Mouse (Mus musculus) left cerebral cortex, postnatal 4 days (tissue): Measurements from ENCODE around the gene Txlna. TPM values are rescaled to one million over a fixed set of nuclear protein-coding genes. Genes with fewer than 3 reads are reported as not detected.
A peak's percentile ranks its signal among the peaks of the same experiment; 100 is the strongest.

ENCODE experiments used
- DNase-seq: peaks from one replicate; pipeline ENCODE4 v3.0.0-alpha.2; 2022
- intact Hi-C: fragments of 180-260 bp; cut with DNase I; formaldehyde crosslinking; loops from one replicate; pipeline ENCODE4 v1.15.1; 2025
- total RNA-seq, 2 experiments: library from RNA; stranded (reverse); gene quantifications; 2 replicates each; pipeline ENCODE4 v1.2.3; 2021

Gene Txlna
- total RNA-seq, 2 experiments from 2014 or later: 39.7 to 44.7 TPM

DNA sequence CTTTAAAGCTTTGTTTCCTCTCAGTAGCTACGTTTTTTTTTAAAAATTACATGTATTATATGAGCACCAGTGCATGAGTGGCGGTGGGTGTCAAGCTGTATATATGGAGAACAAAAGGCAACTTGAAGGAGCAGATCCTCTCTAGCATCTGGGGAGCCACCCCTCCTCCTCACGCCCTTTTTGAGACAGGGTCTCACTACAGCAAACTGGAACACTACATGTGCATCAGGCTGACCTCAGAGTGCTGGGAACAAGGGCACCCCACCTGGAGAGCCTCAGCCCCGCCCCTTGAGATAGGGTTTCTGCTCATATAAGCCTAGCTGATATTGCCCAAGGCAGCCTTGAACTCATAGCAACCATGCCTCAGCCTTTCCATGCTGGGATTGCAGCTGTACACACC lies 15.4 kb downstream of the Txlna start:
- intact Hi-C loops: no loop called here
- DNase-seq: no peak

DNA sequence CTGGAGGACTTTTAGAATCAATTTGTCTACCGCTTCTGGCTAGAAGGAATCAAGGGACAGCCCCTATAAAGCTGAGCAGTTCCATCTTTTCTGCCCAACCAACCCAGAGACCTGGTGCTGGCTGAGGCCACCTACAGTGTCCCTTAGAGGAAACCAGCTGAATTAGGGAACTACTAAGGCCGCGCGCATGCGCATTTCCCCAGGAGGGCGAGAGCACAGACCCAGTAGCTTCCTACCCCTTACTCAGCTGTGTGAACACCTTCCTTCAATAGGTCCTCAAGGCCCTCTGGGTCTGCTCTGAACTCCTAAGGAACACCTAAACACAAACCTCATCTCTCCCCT lies 15.9 kb downstream of the Txlna start:
- peak; percentile 58 for DNase-seq
- intact Hi-C loops: no loop called here

GRCm38 (mm10) chr4:129624281-129625028 lies 16.4 kb downstream of the Txlna start:
- intact Hi-C loops: no loop called here
- DNase-seq: peak; percentile 89

- no peak for DNase-seq
- intact Hi-C loops: no loop called here
Observed at GRCm38 (mm10) chr4:129623681-129624091, 17.2 kb downstream of the Txlna start, which contains the start of gene Ccdc28b. TSS of gene Ccdc28b (minus strand) at chr4:129623947.

- no peak for DNase-seq
- intact Hi-C loops: no loop called here
Observed at GRCm38 (mm10) chr4:129622803-129623535, 17.9 kb downstream of the Txlna start.

GRCm38 (mm10) chr4:129622120-129622802 lies 18.6 kb downstream of the Txlna start:
- no peak for DNase-seq

GRCm38 (mm10) chr4:129621283-129621841 lies 19.5 kb downstream of the Txlna start:
- no peak for DNase-seq
- intact Hi-C loops: no loop called here

More at GRCm38 (mm10) chr4:129622120-129622802, 18.6 kb downstream of the Txlna start:
- intact Hi-C loops: no loop called here

DNA sequence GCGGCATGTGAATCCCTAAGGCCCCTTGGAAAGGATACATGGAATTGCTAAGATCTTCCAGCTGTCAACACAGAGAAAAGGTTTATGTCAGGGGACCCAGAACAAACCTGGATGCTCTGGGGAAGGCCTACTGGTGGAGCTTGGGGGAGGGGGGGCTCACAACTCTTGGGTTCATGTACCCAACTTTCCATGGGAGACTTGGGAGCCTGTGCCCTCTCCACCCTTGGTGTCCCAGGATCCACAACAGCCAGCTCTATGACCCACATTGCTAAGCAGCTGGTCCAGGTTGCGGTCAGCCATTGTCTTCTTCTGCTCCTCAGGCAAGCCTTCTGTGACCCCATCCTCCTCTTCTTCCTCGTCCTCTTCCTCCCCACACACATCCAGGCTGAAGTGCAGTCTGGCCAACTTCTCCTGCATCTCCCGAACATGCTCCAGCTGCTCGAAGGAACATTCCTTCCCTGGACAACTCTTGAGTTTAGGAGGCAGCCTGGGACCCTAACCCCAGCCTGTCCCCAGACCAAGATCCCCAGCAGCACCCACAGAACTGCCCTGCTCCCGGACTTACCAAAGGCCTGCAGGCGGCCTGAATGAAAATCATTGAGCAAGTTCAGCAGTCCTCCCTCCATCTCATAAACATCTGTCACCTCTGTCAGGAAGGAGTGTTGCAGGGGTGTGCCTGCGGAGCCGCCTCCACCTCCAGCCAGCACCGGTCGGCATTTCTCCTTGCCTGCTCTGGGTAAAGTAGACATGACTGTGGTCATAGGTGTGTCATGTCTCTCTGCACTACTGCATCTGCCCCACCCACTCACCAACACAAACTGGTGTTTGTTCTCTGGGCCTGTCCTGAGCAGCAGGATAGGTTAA lies 20.2 kb downstream of the Txlna start:
- DNase-seq: no peak
- intact Hi-C loops: no loop called here

GRCm38 (mm10) chr4:129618786-129619691 lies 21.8 kb downstream of the Txlna start, which contains the start of gene Iqcc:
TSS of gene Iqcc (minus strand) at chr4:129619099.
- intact Hi-C loops: no loop called here

GRCm38 (mm10) chr4:129618031-129618430 lies 22.8 kb downstream of the Txlna start:
- DNase-seq: no peak
- intact Hi-C loops: no loop called here

More at GRCm38 (mm10) chr4:129618786-129619691, 21.8 kb downstream of the Txlna start, which contains the start of gene Iqcc:
- DNase-seq: peak; percentile 97

DNA sequence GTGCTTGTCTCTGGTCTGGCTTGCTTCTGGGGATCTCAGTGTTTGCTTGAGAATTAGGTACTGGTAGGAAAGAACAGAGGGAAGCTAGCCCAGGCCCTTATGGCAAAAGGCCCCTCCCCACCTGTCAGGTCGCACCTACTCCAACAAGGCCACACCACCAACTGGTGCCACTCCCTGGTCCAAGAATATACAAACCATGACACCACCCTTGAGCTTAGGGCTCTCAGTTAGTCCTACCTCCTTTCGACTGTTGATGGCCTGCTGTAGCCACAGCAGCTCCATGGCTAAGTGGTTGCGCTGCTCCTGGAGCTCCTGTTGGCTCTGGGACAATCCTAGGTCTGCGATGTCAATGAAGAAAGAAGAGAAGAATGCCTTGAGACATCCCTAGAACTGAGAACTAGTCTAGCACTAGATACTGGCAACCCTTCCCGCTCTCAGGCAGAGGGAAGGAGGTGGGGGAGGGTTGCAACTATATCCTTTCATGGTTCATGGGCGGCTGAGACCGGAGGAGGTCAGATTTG lies 23.7 kb downstream of the Txlna start:
- intact Hi-C loops: no loop called here
- no peak for DNase-seq

DNA sequence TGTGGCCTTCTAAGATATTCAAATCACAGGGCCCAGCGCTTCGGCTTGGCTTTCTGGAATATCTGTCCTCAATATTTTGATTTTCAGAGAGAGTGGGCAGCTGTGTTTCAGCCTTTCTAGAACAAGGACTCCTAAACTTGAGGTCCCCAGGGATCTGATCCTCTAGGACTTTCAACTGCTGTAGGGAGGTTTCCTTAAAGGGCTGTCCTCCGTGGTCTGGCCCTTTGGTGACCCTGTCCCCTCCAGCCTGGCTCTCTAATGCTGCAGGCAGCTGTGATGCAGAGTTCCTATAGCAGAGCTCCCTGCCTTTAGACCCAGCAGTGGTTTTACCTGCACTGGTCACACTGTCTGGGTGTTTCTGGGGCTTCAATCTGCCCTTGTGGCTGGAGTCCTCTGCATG lies 24.2 kb downstream of the Txlna start:
- intact Hi-C loops: no loop called here
- DNase-seq: no peak

- intact Hi-C loops: no loop called here
- no peak for DNase-seq
Observed at GRCm38 (mm10) chr4:129615801-129616290, 25.0 kb downstream of the Txlna start.

DNA sequence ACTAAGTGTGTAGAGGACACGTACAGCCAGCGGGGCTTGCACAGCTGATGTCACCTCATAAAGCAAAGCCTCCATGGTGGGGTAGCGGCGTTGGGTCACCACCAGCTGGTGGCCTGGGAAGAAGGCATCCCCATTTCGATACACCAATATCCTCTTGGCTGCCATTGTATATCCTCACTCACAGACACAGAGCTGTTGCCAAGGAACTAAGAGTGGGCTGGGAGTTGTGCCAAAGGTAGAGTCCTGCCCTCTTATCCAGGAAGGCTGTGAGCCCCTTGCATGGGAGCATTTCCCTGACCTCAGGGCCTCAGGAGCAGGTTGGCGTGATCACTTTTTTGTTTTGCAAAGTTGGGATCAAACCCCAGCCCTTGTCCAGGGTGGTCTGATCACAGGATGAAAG lies 26.8 kb downstream of the Txlna start, which contains the start of gene Dcdc2b:
Gene Dcdc2b, minus strand, starts transcription at position 165 of the 400 bp plus-strand sequence.
- no peak for DNase-seq
- intact Hi-C loops: no loop called here

GRCm38 (mm10) chr4:129610472-129610871 lies 30.4 kb downstream of the Txlna start:
- intact Hi-C loops: no loop called here
- no peak for DNase-seq

DNA sequence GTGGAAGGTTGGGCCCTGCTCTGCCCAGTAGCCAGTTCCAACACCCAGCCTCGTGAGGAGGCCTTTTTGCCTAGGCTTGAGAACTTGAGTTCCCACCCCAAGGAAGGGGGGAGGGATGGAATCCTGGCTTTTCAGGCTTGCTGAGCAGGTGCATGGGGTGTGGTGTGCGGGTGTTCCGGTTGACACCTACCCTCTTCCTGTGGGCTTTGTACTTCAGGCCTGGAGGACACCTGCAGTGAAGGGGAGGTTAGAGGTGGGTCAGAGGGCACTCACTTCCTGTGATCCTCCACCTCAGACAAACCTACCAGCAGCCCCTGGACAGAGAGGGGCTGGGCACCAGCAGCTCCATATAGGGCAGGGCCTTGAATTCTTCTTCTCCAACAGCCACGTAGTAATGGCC lies 30.8 kb downstream of the Txlna start:
- intact Hi-C loops: no loop called here
- no peak for DNase-seq

GRCm38 (mm10) chr4:129609139-129609631 lies 31.7 kb downstream of the Txlna start:
- intact Hi-C loops: loop anchor here (10.0 kb wide), 1 partner anchor 94 kb away; the partner anchor contains the start of gene Marcksl1

DNA sequence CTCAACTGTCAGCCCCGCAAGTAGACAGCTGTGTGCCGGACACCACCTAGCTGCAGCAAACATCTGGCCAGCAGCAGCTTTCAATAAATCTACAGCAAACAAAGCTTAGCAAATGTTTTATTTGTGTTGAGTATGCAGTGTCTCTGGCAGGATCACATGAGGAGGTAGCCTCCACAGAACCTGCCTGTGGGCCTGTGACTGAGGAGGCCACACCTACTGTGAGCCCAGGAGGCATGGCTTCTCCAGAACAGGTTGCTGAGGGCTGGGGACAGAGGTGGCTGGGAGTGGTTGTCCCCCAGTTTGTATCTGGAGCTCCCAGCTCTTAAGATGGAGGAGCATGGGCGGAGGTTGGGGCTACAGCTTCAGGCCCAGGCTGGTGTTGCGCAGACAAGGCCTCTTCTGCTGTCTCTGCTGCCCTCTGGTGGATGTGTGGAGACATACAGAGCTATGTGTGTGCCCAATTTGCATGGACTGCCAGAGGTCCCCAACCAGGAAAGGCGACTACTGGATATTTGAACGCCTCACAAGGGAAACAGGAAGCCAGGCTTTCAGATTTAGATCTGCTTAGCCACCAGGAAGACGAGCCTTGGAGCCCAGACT lies 32.3 kb downstream of the Txlna start:
- intact Hi-C loops: loop anchor here (10.0 kb wide), 1 partner anchor 94 kb away; the partner anchor contains the start of gene Marcksl1
- peak; percentile 85 for DNase-seq

More at GRCm38 (mm10) chr4:129609139-129609631, 31.7 kb downstream of the Txlna start:
- no peak for DNase-seq
